Mouse (Mus musculus) central nervous system, embryonic 14 days (tissue): Measurements from ENCODE around the gene Washc2. TPM values are rescaled to one million over a fixed set of nuclear protein-coding genes. Genes with fewer than 3 reads are reported as not detected.

Experiments
- polyA plus RNA-seq: library from polyadenylated mRNA; depleted of rRNA; stranded (reverse); fragments of >200 nt; gene quantifications from 2 replicates; pipeline ENCODE4 v1.2.3, GENCODE M21; 2012; rRNA removed

The Washc2 gene
- 109 and 111 TPM in 2 replicates for polyA plus RNA-seq

DNA sequence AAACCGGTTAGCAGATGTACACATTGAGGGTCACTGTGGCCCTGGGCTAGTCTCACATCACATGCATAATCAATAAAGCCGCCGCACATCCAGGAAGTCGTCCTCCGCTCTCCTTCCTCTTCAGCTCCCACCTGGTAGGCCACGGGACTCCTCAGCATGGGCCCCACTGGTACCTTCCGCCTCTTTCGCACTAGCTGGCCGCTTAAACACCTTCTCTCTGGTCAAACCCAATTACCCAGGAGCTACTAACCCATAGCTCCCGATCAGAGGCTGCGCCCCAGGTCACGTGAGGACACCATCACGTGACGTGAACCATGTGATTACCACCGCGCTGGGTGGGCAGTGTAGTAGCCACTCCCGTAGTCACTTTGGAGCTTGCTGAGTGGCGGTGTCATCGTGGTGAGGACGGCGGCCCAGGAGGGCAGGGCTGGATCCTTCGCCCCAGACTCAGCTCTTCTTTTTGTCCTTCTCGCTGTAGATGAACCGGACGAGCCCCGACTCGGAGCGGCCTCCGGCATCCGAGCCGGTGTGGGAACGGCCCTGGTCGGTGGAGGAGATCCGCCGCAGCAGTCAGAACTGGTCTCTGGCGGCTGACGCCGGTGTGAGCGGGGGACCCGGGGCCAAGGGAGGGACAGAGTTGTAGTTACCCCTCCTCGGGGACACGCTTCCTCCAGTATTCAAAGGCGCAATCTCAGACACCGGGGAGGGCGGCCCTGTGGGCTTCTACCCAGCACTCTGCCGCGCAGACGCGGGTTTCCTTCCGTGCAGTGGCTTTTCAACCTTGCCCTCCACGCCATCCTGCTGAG is at the start of gene Washc2:
Washc2 (plus strand) TSS at position 310 of the 806 bp plus-strand sequence.

DNA sequence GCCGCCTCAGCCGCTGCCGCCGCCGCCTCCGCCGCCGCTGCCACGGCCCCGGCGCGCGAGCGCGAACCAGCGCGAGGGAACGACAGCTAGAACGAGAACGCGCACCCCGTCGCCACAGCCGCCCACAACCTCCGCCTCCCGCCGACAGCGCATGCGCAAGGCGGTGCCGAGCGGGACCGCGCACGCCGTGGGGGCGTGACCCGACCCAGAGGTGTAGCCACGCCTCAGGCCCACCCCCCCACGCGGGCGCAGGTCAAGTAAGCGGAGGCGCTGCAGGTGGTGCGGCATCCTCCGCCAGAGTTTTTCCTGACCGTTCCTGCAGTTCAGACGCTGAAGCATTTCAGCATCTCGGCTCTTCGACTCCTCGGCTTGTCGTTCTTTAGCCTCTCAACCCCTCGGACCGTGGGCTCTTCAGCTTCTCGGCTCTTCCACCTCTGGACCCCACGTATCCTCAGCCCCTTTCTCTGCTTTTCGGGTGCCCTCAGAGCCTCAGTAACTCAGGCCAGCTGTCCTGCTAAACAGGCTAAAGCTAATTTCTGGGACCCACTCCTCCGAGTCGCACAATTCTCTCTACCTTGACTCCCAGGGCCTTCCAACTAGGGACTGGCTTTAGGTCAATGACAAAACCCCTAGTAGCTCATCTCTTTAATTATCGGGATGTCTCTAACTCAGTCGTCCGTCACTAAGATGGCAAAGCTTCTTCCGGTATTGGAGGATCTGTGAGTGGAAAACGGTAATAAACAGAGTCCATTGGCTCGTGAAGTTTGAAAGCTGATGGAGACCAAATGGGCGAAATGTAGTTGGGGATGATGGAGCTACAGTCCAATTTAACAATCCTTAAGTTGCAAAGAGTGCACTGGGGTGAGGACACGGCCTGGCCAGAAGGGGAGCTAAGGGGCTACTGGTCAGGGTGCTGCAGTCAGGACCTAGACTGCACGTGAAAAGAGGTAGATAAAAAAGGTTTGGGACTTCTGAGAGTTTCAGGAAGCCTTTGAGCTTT is 14.1 kb upstream of the Washc2 start, which contains the start of gene Tmcc1:
Tmcc1 (minus strand) TSS at position 93 of the 1,000 bp plus-strand sequence.

DNA sequence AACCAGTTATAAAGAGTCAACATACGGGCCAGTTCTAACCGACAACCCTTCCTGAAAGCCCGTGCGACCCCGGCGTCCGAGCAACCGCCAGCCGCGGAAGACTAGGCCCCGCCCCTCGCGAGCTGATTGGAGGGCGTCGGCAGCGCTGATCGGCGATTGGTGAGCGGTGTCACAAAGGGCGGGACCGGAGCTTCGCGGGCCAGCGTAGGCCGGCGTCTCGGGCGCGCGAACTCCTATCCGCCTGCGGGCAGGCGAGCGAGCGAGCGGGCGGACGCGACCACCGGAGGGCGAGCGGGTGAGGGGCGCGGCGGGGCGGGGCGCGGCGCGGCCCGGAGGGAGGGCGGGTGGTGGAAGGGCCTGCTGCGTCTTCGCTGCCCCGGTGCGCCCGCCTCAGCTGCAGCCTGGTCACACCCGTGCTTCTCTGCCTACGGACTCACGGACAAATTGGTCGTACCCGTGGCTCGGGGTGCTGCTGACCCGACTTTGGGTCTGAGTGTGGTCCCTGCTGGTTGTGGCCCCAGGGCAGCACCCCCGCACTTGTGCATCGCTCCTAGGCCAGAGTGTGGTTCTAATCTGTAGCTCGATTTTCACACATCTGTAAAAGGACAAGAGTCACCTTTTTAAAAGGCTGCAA is 56.3 kb downstream of the Washc2 start, which contains the start of gene Zfand4:
Zfand4 (plus strand) TSS at position 205 of the 634 bp plus-strand sequence.

Other genes starting within 250 kb of the Washc2 start
- 39.9 and 42.4 TPM in 2 replicates for gene Plxnd1, start 213.0 kb upstream of the Washc2 start, polyA plus RNA-seq
- gene Tmcc1, start 14.6 kb upstream of the Washc2 start, polyA plus RNA-seq: 41.5 and 46.1 TPM in 2 replicates
- gene Zfand4, start 56.2 kb downstream of the Washc2 start, polyA plus RNA-seq: 6.1 and 7.0 TPM in 2 replicates
- 129 and 134 TPM in 2 replicates for gene March8, start 130.0 kb downstream of the Washc2 start, polyA plus RNA-seq